Mouse (Mus musculus) MEL (cell line): Measurements from ENCODE around the gene D630003M21Rik. TPM values are rescaled to one million over a fixed set of nuclear protein-coding genes. Genes with fewer than 3 reads are reported as not detected.

ENCODE experiments used
- DNase-seq: peaks from one replicate; pipeline ENCODE4 v3.0.0; 2011; ENCODE audit warnings: low read depth, low spot score
- H3K27ac ChIP-seq: 2 replicates; pipeline ENCODE4 v1.5.1; 2012; ENCODE audit warnings: low read depth, mild to moderate bottlenecking, control low read depth, low read length, moderate library complexity; ENCODE audit not compliant: control insufficient read depth
- H3K27me3 ChIP-seq, 2 experiments: fragments of 150-350 bp in 1 of 2; sonication (generic) in 1 of 2; 2 replicates each; pipeline ENCODE4 v1.6.1; 2012; ENCODE audit warnings: low read length in 2 of 2, mild to moderate bottlenecking in 2 of 2, improper control_type of control experiment in 1 of 2, moderate library complexity in 1 of 2; ENCODE audit not compliant: insufficient read depth in 2 of 2, control insufficient read depth in 1 of 2
- H3K36me3 ChIP-seq, 2 experiments: 2 replicates each; pipeline ENCODE4 v1.6.1; 2012 to 2014; ENCODE audit warnings: low read length in 2 of 2, improper control_type of control experiment in 1 of 2, inconsistent platforms in 1 of 2, mild to moderate bottlenecking in 1 of 2; ENCODE audit not compliant: insufficient read depth in 2 of 2, control insufficient read depth in 1 of 2
- H3K4me1 ChIP-seq, 2 experiments: fragments of 150-350 bp in 1 of 2; sonication (generic) in 1 of 2; 2 replicates each; pipeline ENCODE4 v1.6.1; 2012; ENCODE audit warnings: low read length in 2 of 2, improper control_type of control experiment in 1 of 2, mild to moderate bottlenecking in 1 of 2; ENCODE audit not compliant: insufficient read depth in 2 of 2, control insufficient read depth in 1 of 2
- H3K4me3 ChIP-seq, 2 experiments: fragments of 150-350 bp in 1 of 2; sonication (generic) in 1 of 2; 2 replicates each; pipeline ENCODE4 v1.5.1; 2012; ENCODE audit warnings: low read depth in 2 of 2, low read length in 2 of 2, mild to moderate bottlenecking in 2 of 2, moderate library complexity in 2 of 2, control low read depth in 1 of 2, improper control_type of control experiment in 1 of 2; ENCODE audit not compliant: control insufficient read depth in 1 of 2, insufficient read depth in 1 of 2
- H3K79me2 ChIP-seq: 2 replicates; pipeline ENCODE4 v1.6.1; 2012; ENCODE audit warnings: mild to moderate bottlenecking, low read length, moderate library complexity; ENCODE audit not compliant: control insufficient read depth, poor library complexity, insufficient read depth
- H3K9ac ChIP-seq: 2 replicates; pipeline ENCODE4 v1.6.1; 2012; ENCODE audit warnings: low read depth, mild to moderate bottlenecking, control low read depth, low read length, moderate library complexity; ENCODE audit not compliant: control insufficient read depth, poor library complexity, severe bottlenecking
- H3K9me3 ChIP-seq: fragments of 150-350 bp; sonication (generic); replicated peaks from 2 replicates; pipeline ENCODE4 v1.6.1; 2012; ENCODE audit warnings: mild to moderate bottlenecking, low read length, improper control_type of control experiment, moderate library complexity; ENCODE audit not compliant: insufficient read depth
- BHLHE40 ChIP-seq: IDR thresholded peaks from 2 replicates; pipeline ENCODE4 v1.6.1; 2012; ENCODE audit warnings: low read depth, mild to moderate bottlenecking, inconsistent platforms, low read length, improper control_type of control experiment, borderline replicate concordance
- EP300 ChIP-seq, 2 experiments: IDR thresholded peaks; 2 replicates each; pipeline ENCODE4 v1.6.1; 2011; ENCODE audit warnings: improper control_type of control experiment in 2 of 2, low read length in 2 of 2, low read depth in 1 of 2, mild to moderate bottlenecking in 1 of 2
- ETS1 ChIP-seq: IDR thresholded peaks from 2 replicates; pipeline ENCODE4 v1.6.1; 2012; ENCODE audit warnings: low read depth, mild to moderate bottlenecking, inconsistent platforms, low read length, improper control_type of control experiment, moderate library complexity
- GATA1 ChIP-seq: IDR thresholded peaks from 2 replicates; pipeline ENCODE4 v1.6.1; 2011; ENCODE audit warnings: low read depth, low read length, improper control_type of control experiment
- MAZ ChIP-seq: IDR thresholded peaks from 2 replicates; pipeline ENCODE4 v1.6.1; 2012; ENCODE audit warnings: low read depth, mild to moderate bottlenecking, inconsistent platforms, low read length, improper control_type of control experiment
- MEF2A ChIP-seq: IDR thresholded peaks from 2 replicates; pipeline ENCODE4 v1.6.1; 2014; ENCODE audit warnings: low read depth, mild to moderate bottlenecking, inconsistent platforms, low read length, improper control_type of control experiment; ENCODE audit not compliant: poor library complexity, insufficient replicate concordance, severe bottlenecking; ENCODE audit errors: extremely low read depth
- MYB ChIP-seq: IDR thresholded peaks from 2 replicates; pipeline ENCODE4 v1.6.1; 2011; ENCODE audit warnings: mild to moderate bottlenecking, low read depth, low read length, improper control_type of control experiment
- TAL1 ChIP-seq: IDR thresholded peaks from 2 replicates; pipeline ENCODE4 v1.6.1; 2012; ENCODE audit warnings: mild to moderate bottlenecking, inconsistent platforms, low read length, moderate library complexity, mixed read lengths
- TBP ChIP-seq: IDR thresholded peaks from 2 replicates; pipeline ENCODE4 v1.8.0; 2011; ENCODE audit warnings: low read depth, low read length, improper control_type of control experiment
- TCF12 ChIP-seq: IDR thresholded peaks from 2 replicates; pipeline ENCODE4 v1.6.1; 2014; ENCODE audit warnings: low read depth, mild to moderate bottlenecking, inconsistent platforms, low read length, improper control_type of control experiment, moderate library complexity
- USF2 ChIP-seq, 2 experiments: IDR thresholded peaks; 2 replicates each; pipeline ENCODE4 v1.6.1; 2011 to 2012; ENCODE audit warnings: improper control_type of control experiment in 2 of 2, low read length in 2 of 2, borderline replicate concordance in 1 of 2, inconsistent platforms in 1 of 2, low read depth in 1 of 2, mild to moderate bottlenecking in 1 of 2; ENCODE audit not compliant: insufficient read depth in 1 of 2
- ZMIZ1 ChIP-seq: IDR thresholded peaks from 2 replicates; pipeline ENCODE4 v1.6.1; 2012; ENCODE audit warnings: low read depth, mild to moderate bottlenecking, inconsistent platforms, low read length, improper control_type of control experiment, moderate library complexity
- ZNF384 ChIP-seq: IDR thresholded peaks from 2 replicates; pipeline ENCODE4 v1.6.1; 2012; ENCODE audit warnings: low read depth, mild to moderate bottlenecking, inconsistent platforms, low read length, improper control_type of control experiment
- polyA plus RNA-seq, 2 experiments: library from polyadenylated mRNA; stranded (reverse) in 1 of 2; unstranded in 1 of 2; fragments of >175 nt in 1 of 2; fragments of >200 nt in 1 of 2; gene quantifications; 2 replicates each; pipeline versions ENCODE4 v1.2.1 to v1.2.4; 2012; ENCODE audit warnings: low replicate concordance in 2 of 2, low read depth in 1 of 2; ENCODE audit not compliant: insufficient read length in 2 of 2, insufficient read depth in 1 of 2, missing spikeins in 1 of 2
- total RNA-seq: library from RNA; depleted of rRNA; stranded (reverse); fragments of 300-350 nt; gene quantifications from 2 replicates; pipeline ENCODE4 v1.2.3, GENCODE M21; 2012

The D630003M21Rik gene
- total and polyA plus RNA-seq, 3 experiments, result 0.10 TPM; not detected in 2

- no peak for DNase-seq
These were observed 86.0 kb downstream of the D630003M21Rik start for GRCm38 (mm10) chr2:158142981-158143380.

DNA sequence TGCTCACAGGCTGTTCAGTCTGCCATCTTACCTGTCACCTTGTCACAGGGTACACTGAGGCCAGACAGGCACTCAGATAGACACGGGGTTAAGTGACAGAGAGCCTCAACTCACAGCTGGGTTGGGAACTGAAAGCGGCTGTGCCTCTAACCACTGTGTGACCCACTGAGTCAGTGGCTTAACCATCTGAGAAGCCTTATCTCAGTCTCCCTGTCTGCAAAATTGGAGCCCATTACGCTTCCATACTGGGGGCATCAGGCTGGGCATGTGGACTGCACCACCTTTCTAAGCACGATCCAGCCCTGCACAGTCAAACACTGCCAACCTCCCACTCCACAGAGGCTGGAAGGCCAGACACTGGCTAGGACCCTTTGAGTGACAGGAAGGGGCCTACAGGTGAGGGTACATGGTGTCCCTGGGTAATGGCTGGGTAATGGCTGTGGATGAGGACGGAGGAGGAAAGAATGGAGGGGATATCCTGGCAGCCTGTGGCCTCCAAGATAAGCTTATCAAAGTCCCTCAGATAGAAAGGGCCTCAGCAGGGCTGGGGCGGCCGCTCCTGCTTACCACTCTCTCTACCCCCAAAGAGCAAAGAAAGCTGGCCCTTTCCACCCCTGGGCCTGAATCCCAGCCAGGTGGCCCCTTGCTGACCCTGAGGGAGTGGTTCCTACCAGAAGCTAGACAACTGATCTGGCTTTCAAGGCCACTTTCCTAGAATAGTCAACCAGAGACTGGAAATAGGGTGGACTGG, 87.2 kb downstream of the D630003M21Rik start:
- Histone ChIP-seq H3K79me2 (no peaks in the 10 kb centered on the region), H3K4me1 (peaks cover 19 to 39% of the 10 kb centered on the region in 2 experiments), H3K27me3 (no peaks in the 10 kb centered on the region), H3K27ac (peak overlapping the region; percentile 62), H3K9me3 (no peaks in the 10 kb centered on the region), H3K9ac (no peak overlapping the region; the same call in 1 of the 2 replicates), H3K36me3 (peaks cover 0 to 18% of the 10 kb centered on the region in 2 experiments; a peak in 2 of 4 replicates), H3K4me3 (no peak overlapping the region)
- TF ChIP-seq GATA1, result peak; percentile 86
- TF ChIP-seq TBP, result no peak
- TF ChIP-seq ZMIZ1, result no peak
- TF ChIP-seq MYB, result no peak
- TF ChIP-seq ETS1, result peak; percentile 45; the same call in 1 of the 2 replicates
- peak; percentile 94 for TF ChIP-seq TAL1
- TF ChIP-seq EP300 (IDR thresholded peaks at IDR 0.05; ENCODE audit: low read depth in 1 of 2, low read length in 2 of 2), result peak; percentile 80 to 86
- TF ChIP-seq TCF12, result peak; percentile 97
- no peak for TF ChIP-seq BHLHE40
- 0 out of 2 replicates have a peak, but pooled peaks have one; percentile 38 for TF ChIP-seq MAZ
- peak; percentile 69 for DNase-seq

More at GRCm38 (mm10) chr2:158142981-158143380, 86.0 kb downstream of the D630003M21Rik start:
- H3K27me3 ChIP-seq, result no peaks in the 10 kb centered on the region
- H3K27ac ChIP-seq, result no peak overlapping the region
- no peak overlapping the region for H3K4me3 ChIP-seq
- peaks cover 19 to 40% of the 10 kb centered on the region in 2 experiments for H3K4me1 ChIP-seq
- TF ChIP-seq ZNF384 (no peak), USF2 (IDR thresholded peaks at IDR 0.05; ENCODE audit: borderline replicate concordance in 1 of 2, insufficient read depth in 1 of 2, low read depth in 1 of 2, low read length in 2 of 2) (no peak), MEF2A (no peak)
- no peak overlapping the region for H3K9ac ChIP-seq
- H3K9me3 ChIP-seq, result no peaks in the 10 kb centered on the region
- H3K79me2 ChIP-seq, result no peaks in the 10 kb centered on the region
- H3K36me3 ChIP-seq, result peaks cover 0 to 18% of the 10 kb centered on the region in 2 experiments; a peak in 2 of 4 replicates
